8 mouse cellular contexts compared by ENCODE assay signal in the genomic region with DNA sequence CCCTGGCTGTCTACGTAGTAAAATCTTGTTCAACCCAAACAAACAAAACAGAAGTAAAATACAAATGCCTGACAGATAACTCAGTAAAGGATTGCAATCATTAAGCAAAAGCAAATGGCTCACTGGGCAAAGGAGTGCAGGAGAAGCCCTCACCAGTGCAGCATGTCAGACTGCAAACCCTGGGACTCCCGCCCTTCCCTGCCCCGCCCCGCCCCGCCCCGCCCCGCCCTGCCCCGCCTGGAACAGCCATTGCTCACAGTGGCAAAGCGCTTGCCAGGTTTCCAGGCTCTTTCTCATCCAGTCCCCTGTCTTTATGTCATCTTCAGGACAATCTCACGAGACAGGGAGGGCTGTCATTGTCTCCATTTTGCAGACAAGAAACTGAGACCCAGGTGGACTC. TPM values are rescaled to one million over a fixed set of nuclear protein-coding genes. Genes with fewer than 3 reads are reported as not detected.
DNase-seq lines count a peak whose midpoint lies in the region; ATAC-seq and TF ChIP-seq lines count a peak whose summit lies in the region.
"Had no signal": no experiment of that assay in that cellular context is flagged by ENCODE, and none has a peak within 500 bp of the region (broad histone marks: within the 10 kb centered on the region; RNA-seq: fewer than 3 reads in every experiment).

No protein-coding gene starts in this region.

- no peak for TF ChIP-seq EP300 in lung, postnatal 0 days (IDR thresholded peaks at IDR 0.05)

- no peaks in the 10 kb centered on the region for H3K27me3 ChIP-seq in lung, postnatal 0 days (replicated peaks; ENCODE audit: insufficient read depth, low read length)
- H3K27me3 ChIP-seq in forebrain, embryonic 11.5 days (ENCODE audit: control insufficient read depth, insufficient read depth, low read length) = no peaks in the 10 kb centered on the region
- peaks cover 4% of the 10 kb centered on the region for H3K27me3 ChIP-seq in liver, embryonic 11.5 days (replicated peaks; ENCODE audit: control insufficient read depth, insufficient read depth, low read length)

- no peaks in the 10 kb centered on the region for H3K36me3 ChIP-seq in lung, postnatal 0 days (ENCODE audit: insufficient read depth, low read length)
- no peaks in the 10 kb centered on the region for H3K36me3 ChIP-seq in forebrain, embryonic 11.5 days (ENCODE audit: control insufficient read depth, insufficient read depth, low read length)
- H3K36me3 ChIP-seq in liver, embryonic 11.5 days (ENCODE audit: control insufficient read depth, insufficient read depth, low read length) = no peaks in the 10 kb centered on the region

- no peak for TF ChIP-seq CTCF in lung, postnatal 0 days (IDR thresholded peaks at IDR 0.05)

- no peak overlapping the region for H3K4me2 ChIP-seq in lung, postnatal 0 days (replicated peaks; ENCODE audit: low read depth, low read length)
- peak overlapping the region; percentile 32; the same call in 1 of the 2 replicates for H3K4me2 ChIP-seq in forebrain, embryonic 11.5 days (ENCODE audit: low read depth, low read length, severe bottlenecking)
- peak overlapping the region; percentile 43 for H3K4me2 ChIP-seq in liver, embryonic 11.5 days

- ATAC-seq in lung, postnatal 0 days = peak; percentile 21; the same call in 1 of the 2 replicates
- no peak for ATAC-seq in forebrain, embryonic 11.5 days (replicated peaks; ENCODE audit: low FRiP score)
- ATAC-seq in liver, embryonic 11.5 days (replicated peaks; ENCODE audit: low FRiP score) = peak; percentile 66; the same call in 1 of the 2 replicates

- DNase-seq in lung, postnatal 0 days (ENCODE audit: low spot score) = peak; percentile 16
- DNase-seq in lung, postnatal 10 days = no peak
- DNase-seq in forebrain, embryonic 11.5 days (ENCODE audit: low spot score) = peak; percentile 63
- no peak for DNase-seq in liver, embryonic 11.5 days (ENCODE audit: low spot score)
- DNase-seq in layer of hippocampus, postnatal 10 days (ENCODE audit: low spot score in 2 of 2) = no peak
- no peak for DNase-seq in layer of hippocampus, adult 9-11 months
- no peak for DNase-seq in left cerebral cortex, adult 11 months (ENCODE audit: low spot score)
- DNase-seq: gastrocnemius, adult 2 months had no signal

- 4% methylated on average over 9 of the region's 10 CpGs for WGBS in lung, postnatal 0 days
- 4% methylated on average over 10 of the region's 10 CpGs for WGBS in forebrain, embryonic 11.5 days
- 3% methylated on average over 10 of the region's 10 CpGs for WGBS in liver, embryonic 11.5 days

- no peaks in the 10 kb centered on the region for H3K9me3 ChIP-seq in lung, postnatal 0 days (ENCODE audit: low read length)
- H3K9me3 ChIP-seq in forebrain, embryonic 11.5 days (ENCODE audit: control insufficient read depth, low read length) = no peaks in the 10 kb centered on the region
- H3K9me3 ChIP-seq in liver, embryonic 11.5 days (ENCODE audit: control insufficient read depth, low read length) = no peaks in the 10 kb centered on the region

- no peak overlapping the region for H3K9ac ChIP-seq in lung, postnatal 0 days (replicated peaks; ENCODE audit: low read depth)
- H3K9ac ChIP-seq in forebrain, embryonic 11.5 days (ENCODE audit: low read length) = no peak overlapping the region
- H3K9ac ChIP-seq in liver, embryonic 11.5 days (ENCODE audit: low read depth, low read length) = no peak overlapping the region

- 0 out of 2 replicates have a peak, but pooled peaks cover 3% of the 10 kb centered on the region for H3K4me1 ChIP-seq in lung, postnatal 0 days (ENCODE audit: insufficient read depth, low read depth, low read length)
- peaks cover 4% of the 10 kb centered on the region; the same call in 1 of the 2 replicates for H3K4me1 ChIP-seq in forebrain, embryonic 11.5 days (replicated peaks; ENCODE audit: control insufficient read depth, insufficient read depth, low read length)
- peaks cover 5% of the 10 kb centered on the region for H3K4me1 ChIP-seq in liver, embryonic 11.5 days (replicated peaks; ENCODE audit: control insufficient read depth, insufficient read depth, low read length)

- no peak overlapping the region for H3K4me3 ChIP-seq in lung, postnatal 0 days (ENCODE audit: low read depth, low read length)
- no peak overlapping the region for H3K4me3 ChIP-seq in forebrain, embryonic 11.5 days (ENCODE audit: low read depth, low read length)
- 0 out of 2 replicates have a peak overlapping the region, but pooled peaks have one; percentile 4 for H3K4me3 ChIP-seq in liver, embryonic 11.5 days (ENCODE audit: low read depth, low read length)
- H3K4me3 ChIP-seq: gastrocnemius, adult 2 months had no signal

- no peak overlapping the region for H3K27ac ChIP-seq in lung, postnatal 0 days (ENCODE audit: low read length)
- H3K27ac ChIP-seq in forebrain, embryonic 11.5 days (ENCODE audit: low read depth, low read length) = no peak overlapping the region
- no peak overlapping the region for H3K27ac ChIP-seq in liver, embryonic 11.5 days (ENCODE audit: low read depth, low read length)
- H3K27ac ChIP-seq: gastrocnemius, adult 2 months had no signal

RNA-seq across cellular contexts. Expression of gene Rnf38, which starts 16.1 kb away (rescaled TPM):
- 12.1 and 12.2 TPM in 2 replicates for polyA plus RNA-seq in lung, postnatal 0 days (2015; fragmentation: Nextera tagmentation; extraction: Ambion mirVana)
- polyA plus RNA-seq in forebrain, embryonic 11.5 days (2014; fragmentation: Nextera tagmentation; extraction: Ambion mirVana) = 58.4 and 60.3 TPM in 2 replicates
- 20.2 and 24.0 TPM in 2 replicates for polyA plus RNA-seq in liver, embryonic 11.5 days (2014; fragmentation: Nextera tagmentation; extraction: Ambion mirVana)
- total RNA-seq in layer of hippocampus, postnatal 10 days (2021) = 10 to 100 TPM; 64.6 to 66.4 TPM

RNA-seq across cellular contexts. Expression of gene Melk, which starts 51.0 kb away (rescaled TPM):
- polyA plus RNA-seq in lung, postnatal 0 days (2015; fragmentation: Nextera tagmentation; extraction: Ambion mirVana) = 1.6 and 3.2 TPM in 2 replicates
- 75.0 and 78.5 TPM in 2 replicates for polyA plus RNA-seq in forebrain, embryonic 11.5 days (2014; fragmentation: Nextera tagmentation; extraction: Ambion mirVana)
- 36.0 and 42.7 TPM in 2 replicates for polyA plus RNA-seq in liver, embryonic 11.5 days (2014; fragmentation: Nextera tagmentation; extraction: Ambion mirVana)
- 1 to 10 TPM; 1.8 to 1.9 TPM for total RNA-seq in layer of hippocampus, postnatal 10 days (2021)
- total RNA-seq: gastrocnemius, adult 2 months had no signal

Comparison
In these comparisons a context has a peak if more than half of its experiments do, and no peak if none do; other contexts are left out.
1. DNase-seq: peak in lung, postnatal 0 days (single experiment) and forebrain, embryonic 11.5 days (single experiment); none in lung, postnatal 10 days (single experiment), liver, embryonic 11.5 days (single experiment), layer of hippocampus, postnatal 10 days (0 of 2), layer of hippocampus, adult 9-11 months (single experiment) and left cerebral cortex, adult 11 months (single experiment).